Mouse (Mus musculus) hindbrain, embryonic 15.5 days (tissue): ENCODE data around the gene Ddi2. TPM values are rescaled to one million over a fixed set of nuclear protein-coding genes. Genes with fewer than 3 reads are reported as not detected.

Experiments used
- ATAC-seq: fragments of 200-750 bp; cut with Nextera tagmentation; 2 replicates; pipeline ENCODE4 v1.8.0; 2017; ENCODE audit warnings: low read depth, moderate number of reproducible peaks, moderate TSS enrichment; ENCODE audit not compliant: low FRiP score
- H3K27ac ChIP-seq: fragments of 300-500 bp; sonication (generic); replicated peaks from 2 replicates; pipeline ENCODE4 v1.5.1; 2015; ENCODE audit warnings: mild to moderate bottlenecking, inconsistent platforms
- H3K27me3 ChIP-seq: fragments of 300-500 bp; sonication (generic); 2 replicates; pipeline ENCODE4 v1.6.1; 2015; ENCODE audit warnings: control low read depth, inconsistent platforms
- H3K36me3 ChIP-seq: fragments of 300-500 bp; sonication (generic); 2 replicates; pipeline ENCODE4 v1.6.1; 2015; ENCODE audit warnings: control low read depth, inconsistent platforms
- H3K4me1 ChIP-seq: fragments of 300-500 bp; sonication (generic); replicated peaks from 2 replicates; pipeline ENCODE4 v1.6.1; 2015; ENCODE audit warnings: control low read depth, inconsistent platforms
- H3K4me2 ChIP-seq: fragments of 300-500 bp; sonication (generic); 2 replicates; pipeline ENCODE4 v1.6.1; 2015; ENCODE audit warnings: moderate library complexity, mild to moderate bottlenecking, inconsistent platforms
- H3K4me3 ChIP-seq: fragments of 300-500 bp; sonication (generic); 2 replicates; pipeline ENCODE4 v1.5.1; 2015; ENCODE audit warnings: mild to moderate bottlenecking, inconsistent platforms
- H3K9ac ChIP-seq: fragments of 300-500 bp; sonication (generic); 2 replicates; pipeline ENCODE4 v1.6.1; 2015; ENCODE audit warnings: inconsistent platforms
- H3K9me3 ChIP-seq: fragments of 300-500 bp; sonication (generic); 2 replicates; pipeline ENCODE4 v1.6.1; 2016; ENCODE audit warnings: control low read depth, inconsistent platforms
- WGBS: fragments of 180-500 bp; shearing (Covaris S2); methylation state at CpG from one replicate; pipeline ENCODE4 v1.1.7; 2015; 5-methylcytosine and 5-hydroxymethylcytosine counted together
- polyA plus RNA-seq: library from polyadenylated mRNA; unstranded; fragments of >200 nt; fragmentation: Nextera tagmentation; extraction: Ambion mirVana; gene quantifications from 2 replicates; pipeline ENCODE4 v1.2.1, GENCODE M21; 2015

Ddi2 gene
- polyA plus RNA-seq, 1 experiment from 2014 or later = 13.8 TPM

GRCm38 (mm10) chr4:141647187-141647586 lies 76.0 kb downstream of the Ddi2 start:
- H3K4me2 ChIP-seq = no peak overlapping the region
- H3K4me3 ChIP-seq = no peak overlapping the region
- peaks cover 27% of the 10 kb centered on the region for H3K4me1 ChIP-seq
- no peak overlapping the region for H3K9ac ChIP-seq
- 97% methylated on average over 3 of the region's 3 CpGs for WGBS
- peaks cover 5% of the 10 kb centered on the region; the same call in 1 of the 2 replicates for H3K36me3 ChIP-seq
- no peak overlapping the region for H3K27ac ChIP-seq
- no peak for ATAC-seq
- H3K27me3 ChIP-seq = no peaks in the 10 kb centered on the region
- no peaks in the 10 kb centered on the region for H3K9me3 ChIP-seq

GRCm38 (mm10) chr4:141645988-141646387 lies 77.2 kb downstream of the Ddi2 start:
- no peaks in the 10 kb centered on the region for H3K27me3 ChIP-seq
- H3K36me3 ChIP-seq = peaks cover 12% of the 10 kb centered on the region
- no peak overlapping the region for H3K9ac ChIP-seq
- WGBS = 93% methylated on average over 8 of the region's 8 CpGs
- H3K9me3 ChIP-seq = no peaks in the 10 kb centered on the region
- no peak overlapping the region for H3K27ac ChIP-seq
- no peak overlapping the region for H3K4me2 ChIP-seq
- peaks cover 28% of the 10 kb centered on the region for H3K4me1 ChIP-seq
- H3K4me3 ChIP-seq = no peak overlapping the region
- ATAC-seq = no peak

DNA sequence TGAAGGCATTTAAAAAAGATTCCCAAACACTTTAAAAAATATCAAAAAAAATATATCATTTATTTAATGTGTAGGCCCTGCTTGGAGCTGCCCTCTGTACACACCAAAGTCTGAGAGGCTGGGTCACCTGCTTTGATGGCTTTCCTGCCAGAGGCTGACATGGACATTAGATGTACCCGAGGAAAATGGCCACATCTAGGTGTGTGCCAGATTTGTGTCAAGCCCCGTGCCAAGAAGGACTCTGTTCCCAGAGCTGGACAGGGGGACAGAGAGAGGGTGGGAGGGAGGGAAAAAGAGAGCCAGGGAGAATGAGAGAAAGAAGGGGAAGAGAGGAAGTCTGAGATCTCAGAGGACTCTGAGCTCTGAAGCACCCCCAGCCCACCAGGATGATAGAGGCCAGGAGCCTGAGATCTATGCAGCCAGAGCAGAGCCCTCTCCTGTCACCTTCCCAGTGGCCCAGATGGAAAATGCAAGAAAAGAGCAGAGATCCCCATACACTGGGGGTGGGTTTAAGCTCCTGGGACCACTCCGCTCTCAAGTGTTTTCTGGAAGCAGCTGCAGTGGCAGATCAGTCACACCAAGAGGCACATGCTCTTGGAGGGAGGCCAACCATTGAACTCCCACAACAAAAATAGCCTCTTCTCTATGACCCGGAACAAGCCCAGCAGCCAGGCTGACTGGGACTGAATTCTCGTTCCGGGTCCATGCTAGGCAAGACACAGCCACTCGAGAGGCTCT lies 79.9 kb downstream of the Ddi2 start:
- no peak overlapping the region for H3K4me3 ChIP-seq
- H3K9me3 ChIP-seq = no peaks in the 10 kb centered on the region
- no peak overlapping the region for H3K9ac ChIP-seq
- no peaks in the 10 kb centered on the region for H3K27me3 ChIP-seq
- H3K4me1 ChIP-seq = peaks cover 24% of the 10 kb centered on the region
- 38% methylated on average over 7 of the region's 7 CpGs for WGBS
- peaks cover 26% of the 10 kb centered on the region for H3K36me3 ChIP-seq
- ATAC-seq = peak; percentile 84
- H3K27ac ChIP-seq = peak overlapping the region; percentile 86
- H3K4me2 ChIP-seq = peak overlapping the region; percentile 15; the same call in 1 of the 2 replicates

DNA sequence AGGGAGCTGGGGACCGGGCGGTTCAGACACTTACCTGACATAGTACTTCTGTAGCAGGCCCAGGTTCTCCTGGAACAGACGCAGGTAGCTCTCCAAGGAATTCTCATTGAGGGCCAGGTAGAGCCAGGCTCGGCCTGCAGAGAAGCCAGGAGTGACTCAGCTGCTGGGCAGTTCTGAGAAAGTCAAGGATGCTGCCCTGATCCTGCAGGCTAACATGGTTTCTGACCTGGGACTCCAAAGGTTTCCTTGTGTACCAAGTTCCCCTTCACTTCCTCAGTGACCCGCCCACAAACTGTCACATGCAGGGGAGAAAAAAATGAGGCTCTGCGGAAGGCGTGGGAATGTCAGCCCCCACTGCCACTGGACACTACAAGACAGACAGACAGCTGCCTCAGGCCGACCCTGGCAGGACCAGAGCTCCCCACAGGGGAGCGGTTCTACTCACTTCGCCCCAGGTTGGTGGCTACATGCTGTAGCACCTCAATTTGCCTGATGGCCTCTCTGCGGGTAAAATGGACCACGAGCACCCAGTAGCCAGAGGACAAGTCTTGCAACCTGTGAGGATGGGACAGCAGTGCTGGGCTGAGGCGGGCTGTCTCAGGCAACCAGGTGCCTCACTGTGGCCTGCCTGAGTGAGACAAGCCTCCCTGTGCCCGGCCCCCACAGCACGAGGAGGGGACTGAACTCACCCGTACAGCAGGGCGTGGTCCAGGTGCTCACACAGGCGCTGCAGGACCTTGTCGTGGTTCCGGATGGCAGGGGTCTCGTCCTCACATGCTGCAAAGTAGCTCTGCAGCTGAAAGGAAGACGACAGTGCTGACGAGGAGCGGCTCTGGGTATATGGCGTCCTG lies 81.0 kb downstream of the Ddi2 start:
- Histone ChIP-seq H3K4me3 (no peak overlapping the region), H3K4me1 (peaks cover 24% of the 10 kb centered on the region), H3K4me2 (no peak overlapping the region), H3K9me3 (no peaks in the 10 kb centered on the region), H3K27ac (peak overlapping the region; percentile 86), H3K9ac (no peak overlapping the region), H3K27me3 (no peaks in the 10 kb centered on the region), H3K36me3 (peaks cover 34% of the 10 kb centered on the region)
- ATAC-seq = no peak
- WGBS = 91% methylated on average over 25 of the region's 25 CpGs

DNA sequence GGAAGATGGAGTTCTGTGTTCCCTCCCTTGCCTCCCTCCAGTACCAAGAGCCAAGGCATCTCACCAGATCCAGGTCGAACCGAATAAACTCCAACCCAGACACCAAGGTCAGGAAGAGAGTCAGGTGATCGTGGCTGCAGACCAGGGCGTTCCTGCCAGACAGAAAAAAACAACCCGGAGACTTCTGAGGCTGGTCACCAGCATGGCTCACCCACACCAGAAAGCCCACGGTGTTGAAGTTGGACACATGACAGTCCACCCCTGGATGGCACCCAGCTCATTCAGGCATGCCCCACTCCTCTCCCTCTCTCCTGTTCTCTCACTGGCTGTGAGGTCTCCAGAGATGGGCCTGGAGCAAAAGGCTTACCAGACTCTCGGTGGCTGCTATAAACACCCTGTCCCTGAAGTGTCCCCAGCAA lies 81.9 kb downstream of the Ddi2 start:
- Histone ChIP-seq H3K27me3 (no peaks in the 10 kb centered on the region), H3K36me3 (peaks cover 42% of the 10 kb centered on the region), H3K4me3 (no peak overlapping the region), H3K9me3 (no peaks in the 10 kb centered on the region), H3K4me2 (no peak overlapping the region), H3K9ac (no peak overlapping the region), H3K27ac (no peak overlapping the region), H3K4me1 (peaks cover 24% of the 10 kb centered on the region)
- WGBS = 87% methylated on average over 7 of the region's 7 CpGs
- no peak for ATAC-seq

GRCm38 (mm10) chr4:141639474-141639873 lies 83.7 kb downstream of the Ddi2 start:
- peaks cover 48% of the 10 kb centered on the region for H3K36me3 ChIP-seq
- WGBS = 71% methylated on average over 11 of the region's 11 CpGs

GRCm38 (mm10) chr4:141636693-141637092 lies 86.5 kb downstream of the Ddi2 start:
- H3K36me3 ChIP-seq = peaks cover 63% of the 10 kb centered on the region

More at GRCm38 (mm10) chr4:141639474-141639873, 83.7 kb downstream of the Ddi2 start:
- no peak for ATAC-seq
- no peaks in the 10 kb centered on the region for H3K27me3 ChIP-seq
- H3K4me1 ChIP-seq = peaks cover 24% of the 10 kb centered on the region
- no peak overlapping the region for H3K4me3 ChIP-seq
- no peak overlapping the region for H3K27ac ChIP-seq
- no peaks in the 10 kb centered on the region for H3K9me3 ChIP-seq
- H3K9ac ChIP-seq = no peak overlapping the region
- no peak overlapping the region for H3K4me2 ChIP-seq

DNA sequence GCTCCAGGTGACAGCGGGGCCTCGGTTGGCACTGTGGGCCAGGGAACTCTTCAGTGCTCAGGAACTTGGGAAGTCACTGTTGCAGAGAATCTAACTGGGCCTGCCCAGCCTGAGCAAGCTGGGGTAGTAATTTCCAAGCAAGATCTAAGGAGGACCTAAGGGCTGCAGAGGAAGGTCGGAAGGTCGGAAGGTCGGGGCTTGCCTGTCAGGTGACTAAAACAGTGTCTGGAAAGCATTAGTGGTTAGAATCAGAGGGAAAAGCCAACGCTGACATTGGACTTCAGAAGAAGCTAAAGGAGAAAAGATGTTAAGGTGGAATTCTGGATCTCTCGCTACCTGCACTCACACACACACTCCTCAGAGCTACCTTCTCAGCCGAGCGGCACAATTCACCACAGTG lies 87.2 kb downstream of the Ddi2 start:
- peaks cover 63% of the 10 kb centered on the region for H3K36me3 ChIP-seq
- H3K27me3 ChIP-seq = no peaks in the 10 kb centered on the region
- 91% methylated on average over 9 of the region's 9 CpGs for WGBS
- ATAC-seq = no peak
- H3K4me3 ChIP-seq = no peak overlapping the region
- no peak overlapping the region for H3K4me2 ChIP-seq
- no peak overlapping the region for H3K27ac ChIP-seq
- no peaks in the 10 kb centered on the region for H3K9me3 ChIP-seq
- H3K4me1 ChIP-seq = no peaks in the 10 kb centered on the region
- H3K9ac ChIP-seq = no peak overlapping the region

More at GRCm38 (mm10) chr4:141636693-141637092, 86.5 kb downstream of the Ddi2 start:
- H3K4me2 ChIP-seq = no peak overlapping the region
- H3K27ac ChIP-seq = no peak overlapping the region
- H3K4me1 ChIP-seq = no peaks in the 10 kb centered on the region
- H3K9ac ChIP-seq = no peak overlapping the region
- no peak overlapping the region for H3K4me3 ChIP-seq
- 94% methylated on average over 5 of the region's 5 CpGs for WGBS
- H3K9me3 ChIP-seq = no peaks in the 10 kb centered on the region
- no peaks in the 10 kb centered on the region for H3K27me3 ChIP-seq
- no peak for ATAC-seq

DNA sequence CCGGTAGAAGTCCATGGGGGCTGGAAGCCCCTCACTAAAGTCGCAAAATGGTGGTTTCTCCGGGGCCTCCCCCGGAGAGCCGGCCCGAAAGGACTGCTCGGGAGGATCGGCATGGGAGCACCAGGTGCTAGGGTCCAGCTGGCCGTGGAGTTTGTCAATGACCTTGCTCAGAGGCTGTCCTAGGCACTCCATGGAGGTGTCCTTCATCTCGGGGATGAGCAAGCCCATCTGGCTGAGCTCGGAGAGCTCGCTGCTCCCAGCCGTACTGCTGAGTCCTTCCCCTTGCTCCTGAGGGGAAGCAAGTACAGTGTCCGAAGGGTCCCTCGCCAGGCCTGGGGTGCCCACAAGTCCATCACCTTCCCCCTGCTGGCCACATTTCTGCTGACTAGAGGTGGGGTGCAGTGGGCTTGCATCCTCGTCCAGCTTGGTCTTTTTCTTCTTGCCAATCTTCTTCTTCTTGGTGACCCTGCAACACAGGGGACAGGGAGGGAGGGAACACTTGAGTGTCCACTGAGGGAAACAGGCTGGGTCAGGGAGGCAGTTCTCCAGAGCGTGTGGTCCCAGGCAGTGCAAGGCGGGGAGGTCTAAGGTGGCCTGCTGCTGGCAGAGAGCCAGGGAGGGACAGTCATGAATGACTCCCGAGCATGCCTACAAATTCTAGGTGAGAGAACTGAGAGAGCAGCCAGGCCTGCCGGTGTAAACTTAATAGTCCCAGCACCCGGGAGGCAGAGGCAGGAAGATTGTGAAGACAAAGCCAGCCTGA lies 90.9 kb downstream of the Ddi2 start:
- H3K4me1 ChIP-seq = no peaks in the 10 kb centered on the region
- WGBS = 93% methylated on average over 21 of the region's 21 CpGs

DNA sequence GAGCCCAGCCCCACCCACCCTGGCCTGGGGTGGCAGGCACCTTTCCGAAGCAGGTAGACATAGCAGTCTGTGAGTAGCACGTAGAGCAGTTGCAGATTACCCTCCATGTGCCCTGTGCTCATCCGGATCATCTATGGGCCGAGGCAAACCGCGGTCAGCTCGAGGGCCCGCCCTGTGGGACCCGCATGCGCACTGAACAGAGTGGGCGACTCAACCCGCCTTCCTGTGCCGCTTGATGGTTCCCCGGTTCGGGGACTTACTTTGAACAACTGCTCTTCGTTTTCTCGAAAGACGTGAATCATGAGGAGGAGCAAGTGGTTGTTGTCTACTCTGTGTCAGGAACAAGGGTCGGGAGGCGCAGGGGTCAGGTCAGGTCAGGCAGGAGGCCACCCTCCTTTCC lies 92.0 kb downstream of the Ddi2 start:
- no peak overlapping the region for H3K9ac ChIP-seq
- H3K9me3 ChIP-seq = no peaks in the 10 kb centered on the region
- no peak overlapping the region for H3K27ac ChIP-seq
- no peak for ATAC-seq
- WGBS = 96% methylated on average over 20 of the region's 20 CpGs
- H3K4me1 ChIP-seq = no peaks in the 10 kb centered on the region
- H3K4me3 ChIP-seq = no peak overlapping the region
- H3K36me3 ChIP-seq = peaks cover 77% of the 10 kb centered on the region
- no peak overlapping the region for H3K4me2 ChIP-seq
- no peaks in the 10 kb centered on the region for H3K27me3 ChIP-seq

More for the DNA sequence above, 90.9 kb downstream of the Ddi2 start:
- Histone ChIP-seq H3K4me3 (no peak overlapping the region), H3K36me3 (peaks cover 77% of the 10 kb centered on the region), H3K9ac (no peak overlapping the region), H3K4me2 (no peak overlapping the region), H3K9me3 (no peaks in the 10 kb centered on the region), H3K27ac (no peak overlapping the region), H3K27me3 (no peaks in the 10 kb centered on the region)
- no peak for ATAC-seq

GRCm38 (mm10) chr4:141630021-141630420 lies 93.2 kb downstream of the Ddi2 start:
- 96% methylated on average over 11 of the region's 11 CpGs for WGBS
- no peaks in the 10 kb centered on the region for H3K4me1 ChIP-seq
- no peaks in the 10 kb centered on the region for H3K9me3 ChIP-seq
- ATAC-seq = no peak
- H3K9ac ChIP-seq = no peak overlapping the region
- H3K27ac ChIP-seq = no peak overlapping the region
- no peaks in the 10 kb centered on the region for H3K27me3 ChIP-seq
- no peak overlapping the region for H3K4me2 ChIP-seq
- H3K4me3 ChIP-seq = no peak overlapping the region
- peaks cover 72% of the 10 kb centered on the region for H3K36me3 ChIP-seq
